Mouse (Mus musculus) erythroblast, embryonic 14.5 days (primary cell): ENCODE data around the gene Cplane1.

ENCODE experiments used
- GATA1 ChIP-seq: IDR thresholded peaks from 2 replicates; pipeline ENCODE4 v1.6.1; 2012; ENCODE audit warnings: low read length, inconsistent platforms, mixed read lengths
- TAL1 ChIP-seq: IDR thresholded peaks from 3 replicates; pipeline ENCODE4 v1.6.1; 2012; ENCODE audit warnings: low read length, inconsistent platforms, mixed read lengths

- TF ChIP-seq TAL1 (no peak), GATA1 (no peak)
Observed at GRCm38 (mm10) chr15:8135606-8136005, 33.3 kb upstream of the Cplane1 start.
